Mouse (Mus musculus) adrenal gland, postnatal 14 days (tissue): ENCODE data around the gene Gfod1. TPM values are rescaled to one million over a fixed set of nuclear protein-coding genes. Genes with fewer than 3 reads are reported as not detected.

ENCODE experiments used
- DNase-seq: peaks from one replicate; pipeline ENCODE4 v3.0.0; 2021; ENCODE audit warnings: mixed read lengths
- total RNA-seq: library from RNA; stranded (reverse); gene quantifications from 2 replicates; pipeline ENCODE4 v1.2.3, GENCODE M21; 2021

Gfod1 gene
- total RNA-seq, 1 experiment from 2014 or later = 11.0 TPM

GRCm38 (mm10) chr13:43299171-43299570 lies 4.8 kb downstream of the Gfod1 start:
- DNase-seq = no peak

- no peak for DNase-seq
Measured at GRCm38 (mm10) chr13:43297526-43297925, 6.4 kb downstream of the Gfod1 start.

- no peak for DNase-seq
Measured at GRCm38 (mm10) chr13:43296140-43296805, 7.7 kb downstream of the Gfod1 start.

GRCm38 (mm10) chr13:43295684-43296083 lies 8.3 kb downstream of the Gfod1 start:
- DNase-seq = no peak

GRCm38 (mm10) chr13:43294957-43295590 lies 8.9 kb downstream of the Gfod1 start:
- DNase-seq = no peak

- no peak for DNase-seq
Measured at GRCm38 (mm10) chr13:43292892-43293291, 11.1 kb downstream of the Gfod1 start.

GRCm38 (mm10) chr13:43289076-43289475 lies 14.9 kb downstream of the Gfod1 start:
- DNase-seq = no peak

GRCm38 (mm10) chr13:43288444-43288843 lies 15.5 kb downstream of the Gfod1 start:
- no peak for DNase-seq

GRCm38 (mm10) chr13:43288026-43288425 lies 15.9 kb downstream of the Gfod1 start:
- no peak for DNase-seq

GRCm38 (mm10) chr13:43286836-43287235 lies 17.1 kb downstream of the Gfod1 start:
- DNase-seq = no peak

- no peak for DNase-seq
Measured at GRCm38 (mm10) chr13:43284711-43285151, 19.2 kb downstream of the Gfod1 start.

GRCm38 (mm10) chr13:43273906-43274305 lies 30.1 kb downstream of the Gfod1 start:
- no peak for DNase-seq

GRCm38 (mm10) chr13:43272303-43273135 lies 31.5 kb downstream of the Gfod1 start:
- DNase-seq = no peak

- peak; percentile 61 for DNase-seq
Measured at GRCm38 (mm10) chr13:43271481-43271880, 32.5 kb downstream of the Gfod1 start.

- DNase-seq = no peak
Measured at GRCm38 (mm10) chr13:43270220-43270597, 33.8 kb downstream of the Gfod1 start.

GRCm38 (mm10) chr13:43269460-43270219 lies 34.3 kb downstream of the Gfod1 start:
- no peak for DNase-seq

- DNase-seq = peak; percentile 23
Measured at GRCm38 (mm10) chr13:43268539-43269327, 35.2 kb downstream of the Gfod1 start.

- no peak for DNase-seq
Measured at GRCm38 (mm10) chr13:43267902-43268301, 36.1 kb downstream of the Gfod1 start.

- no peak for DNase-seq
Measured at GRCm38 (mm10) chr13:43267216-43267615, 36.8 kb downstream of the Gfod1 start.

GRCm38 (mm10) chr13:43266333-43266732 lies 37.6 kb downstream of the Gfod1 start:
- DNase-seq = no peak

GRCm38 (mm10) chr13:43265116-43265515 lies 38.9 kb downstream of the Gfod1 start:
- DNase-seq = no peak
